Mouse (Mus musculus) layer of hippocampus, adult 9-11 months (tissue): Measurements from ENCODE around the gene BC048403.
A peak's percentile ranks its signal among the peaks of the same experiment; 100 is the strongest.
"Not testable (repeated sequence)": the region's sequence is repeated elsewhere in the genome, so short reads cannot be mapped to it uniquely, and the experiment has no call there.

ENCODE experiments used
- DNase-seq: peaks from one replicate; pipeline ENCODE4 v3.0.0; 2022

BC048403 gene

GRCm38 (mm10) chr10:121759095-121759494 is 19.4 kb downstream of the BC048403 start:
- no peak for DNase-seq

DNA sequence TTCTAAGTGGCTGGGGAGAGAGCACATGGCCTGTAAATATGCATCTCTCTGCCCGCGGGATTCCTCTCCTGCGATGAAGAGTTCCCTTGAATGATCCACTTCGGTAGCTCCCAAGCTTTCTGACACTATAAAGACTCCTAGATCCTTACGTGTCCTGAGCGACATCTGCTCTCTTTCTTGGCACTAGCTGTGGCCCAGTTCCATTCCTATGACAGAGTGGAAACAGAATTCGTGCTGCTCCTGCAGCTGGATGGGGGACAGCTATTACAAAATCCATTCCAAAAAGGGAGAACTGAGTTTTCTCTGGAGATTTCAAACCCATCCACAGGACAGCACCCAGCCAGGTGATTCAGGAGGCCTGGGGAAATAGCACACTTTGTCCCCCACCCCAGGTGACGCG is 22.4 kb downstream of the BC048403 start:
- DNase-seq, result no peak

DNA sequence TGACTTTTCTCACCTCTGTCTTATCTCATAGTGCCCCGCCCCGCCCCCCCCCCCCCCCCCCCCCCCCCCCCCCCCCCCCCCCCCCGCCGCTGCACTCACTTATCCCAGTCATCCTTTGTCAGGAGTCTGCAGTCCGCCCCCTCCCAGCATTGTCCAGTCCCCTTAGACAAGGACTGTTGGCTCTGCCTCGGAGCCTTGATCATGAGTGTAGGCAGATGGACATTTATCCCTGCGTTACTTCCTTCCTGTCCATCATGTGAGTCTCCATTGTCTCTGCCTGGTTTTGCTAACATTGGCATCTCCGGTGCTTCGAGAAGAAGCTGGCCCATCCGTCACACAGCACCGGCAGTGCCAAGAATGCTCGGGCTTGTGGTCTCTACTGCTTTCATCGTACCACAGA is 23.5 kb downstream of the BC048403 start:
- DNase-seq, result no peak

- no peak for DNase-seq
Observed at GRCm38 (mm10) chr10:121764469-121765173, 24.9 kb downstream of the BC048403 start.

DNA sequence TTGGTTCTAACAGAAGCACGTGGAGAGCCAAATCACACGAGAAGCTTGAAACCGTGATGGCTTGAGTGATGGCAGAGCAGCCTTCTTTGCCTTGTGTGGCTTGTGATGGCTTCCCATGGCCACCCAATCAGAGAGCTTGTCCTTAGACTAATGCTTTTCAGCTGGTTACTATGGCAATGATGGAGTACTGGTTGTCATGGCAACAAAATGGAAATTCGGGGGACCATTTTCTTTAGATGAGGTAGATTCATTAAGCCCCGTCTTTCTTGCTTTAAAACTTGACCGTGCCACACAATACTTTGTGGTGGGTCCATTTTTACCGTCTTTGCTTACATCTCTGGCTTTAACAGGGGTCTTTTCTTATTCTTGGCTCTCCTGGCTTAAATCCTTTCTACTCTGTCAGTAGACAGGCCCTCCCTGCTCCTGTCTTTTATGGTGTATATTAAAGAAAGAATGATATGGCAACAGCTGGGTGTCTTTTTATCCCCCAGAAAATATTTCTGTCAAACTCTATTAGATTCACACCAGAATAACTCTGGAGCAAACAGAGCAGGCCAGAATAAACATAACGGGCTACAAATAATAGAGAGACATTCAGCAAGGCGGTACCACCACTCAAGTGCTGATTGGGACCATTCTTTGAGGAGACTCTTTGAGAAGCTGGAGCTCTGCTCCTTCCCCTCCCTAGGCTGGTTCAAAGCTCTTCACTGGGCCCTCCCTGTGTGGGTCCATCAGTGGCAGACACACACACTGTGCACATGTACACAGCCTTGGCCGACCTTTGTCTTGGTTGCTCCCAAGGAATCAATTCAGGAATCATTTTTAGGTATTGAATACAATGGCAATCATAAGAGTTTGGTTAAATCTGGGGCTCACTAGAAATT is 25.7 kb downstream of the BC048403 start:
- peak; percentile 58 for DNase-seq

DNA sequence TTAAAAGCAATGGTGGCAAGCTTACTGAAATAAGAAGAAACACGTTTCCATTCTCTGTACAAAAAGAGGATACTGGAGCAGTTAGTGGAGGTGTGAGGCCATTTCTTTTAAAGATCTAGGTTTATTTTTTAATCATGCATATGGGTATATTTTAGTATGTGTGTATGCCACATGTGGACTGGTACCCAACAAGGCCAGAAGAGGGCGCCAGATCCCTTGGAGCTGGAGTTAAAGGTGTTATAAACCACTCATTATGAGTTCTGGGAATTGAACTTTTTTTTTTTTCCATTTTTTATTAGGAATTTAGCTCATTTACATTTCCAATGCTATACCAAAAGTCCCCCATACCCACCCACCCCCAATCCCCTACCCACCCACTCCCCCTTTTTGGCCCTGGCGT is 27.6 kb downstream of the BC048403 start:
- not testable (repeated sequence) for DNase-seq

GRCm38 (mm10) chr10:121769711-121770110 is 30.0 kb downstream of the BC048403 start:
- DNase-seq, result no peak

GRCm38 (mm10) chr10:121770624-121771577 is 31.2 kb downstream of the BC048403 start:
- DNase-seq, result no peak

DNA sequence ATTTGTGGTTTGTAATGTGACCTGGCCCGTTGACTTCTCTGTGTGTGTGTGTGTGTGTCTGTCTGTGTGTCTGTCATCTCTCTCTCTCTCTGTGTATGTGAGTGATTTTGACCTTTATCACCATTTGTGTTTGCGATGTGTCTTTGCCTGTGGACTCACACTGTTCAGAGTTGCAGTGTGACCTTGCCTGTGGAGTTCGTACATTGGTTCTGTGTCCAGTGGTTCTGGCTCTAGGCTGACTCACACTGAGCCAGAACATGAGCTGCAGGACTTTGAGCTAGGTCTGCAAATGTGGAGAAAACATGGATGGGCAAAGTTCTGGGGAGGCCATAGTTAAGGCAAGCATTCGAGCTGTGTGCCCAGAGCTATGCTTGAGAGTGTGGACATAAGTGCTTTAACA is 34.1 kb downstream of the BC048403 start:
- no peak for DNase-seq

DNA sequence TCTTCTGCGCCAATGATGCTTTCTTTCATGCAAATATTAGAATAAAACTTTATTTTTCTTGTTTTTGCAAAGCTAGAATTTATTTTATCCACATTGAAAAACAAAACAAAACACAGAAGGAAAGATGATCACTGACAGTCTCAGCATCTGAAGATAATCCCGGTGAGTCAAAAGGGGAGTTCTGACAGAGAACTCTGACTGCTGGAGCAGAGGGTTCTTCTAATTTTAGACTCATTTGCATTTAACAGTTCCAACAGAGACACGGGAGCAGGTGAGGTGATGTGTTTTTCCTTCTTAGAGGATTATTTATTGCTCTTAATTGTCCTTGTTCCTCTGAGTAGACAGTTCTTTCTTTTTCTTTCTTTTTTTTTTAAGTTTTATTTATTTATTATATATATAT is 36.3 kb downstream of the BC048403 start:
- DNase-seq, result no peak

- DNase-seq, result no peak
Observed at GRCm38 (mm10) chr10:121781159-121781558, 41.4 kb downstream of the BC048403 start.

DNA sequence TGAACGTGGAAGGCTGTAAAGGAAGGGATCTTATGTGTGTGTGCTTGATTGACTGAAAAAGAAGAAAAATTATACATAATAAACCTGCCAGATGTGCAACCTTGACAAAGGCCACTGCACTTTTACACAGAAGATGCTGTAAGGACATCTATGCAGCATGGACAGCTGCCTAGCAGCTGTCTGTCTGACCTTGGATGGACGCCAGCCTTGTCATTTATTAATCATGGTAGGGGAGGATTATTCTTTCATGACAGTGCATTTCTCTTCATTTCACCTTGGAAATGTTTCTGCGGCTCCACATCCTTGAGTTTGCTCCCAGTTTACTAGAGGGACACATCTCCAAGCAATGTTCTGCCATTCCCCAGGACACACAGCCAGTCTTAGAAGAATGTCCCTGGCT is 48.8 kb downstream of the BC048403 start:
- no peak for DNase-seq

DNA sequence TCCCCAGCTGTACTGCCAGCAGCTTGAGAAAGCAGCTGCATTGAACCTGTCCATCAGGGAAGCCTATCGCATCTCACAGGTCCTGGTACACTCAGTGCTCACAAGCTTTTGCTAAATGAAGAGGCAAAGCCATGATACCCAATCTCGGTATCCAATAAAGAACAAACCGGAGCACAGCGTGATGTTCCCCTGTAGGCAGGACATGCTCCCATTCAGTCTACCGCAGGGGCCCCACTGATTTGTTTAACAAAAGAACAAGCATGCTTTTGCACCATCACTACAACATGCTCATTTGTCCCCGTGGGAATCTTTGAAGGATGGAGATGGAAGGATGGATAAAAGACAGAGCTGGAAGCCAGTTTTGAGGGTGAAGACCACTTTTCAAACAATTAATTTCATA is 50.3 kb downstream of the BC048403 start:
- no peak for DNase-seq

GRCm38 (mm10) chr10:121792661-121793060 is 52.9 kb downstream of the BC048403 start:
- no peak for DNase-seq

DNA sequence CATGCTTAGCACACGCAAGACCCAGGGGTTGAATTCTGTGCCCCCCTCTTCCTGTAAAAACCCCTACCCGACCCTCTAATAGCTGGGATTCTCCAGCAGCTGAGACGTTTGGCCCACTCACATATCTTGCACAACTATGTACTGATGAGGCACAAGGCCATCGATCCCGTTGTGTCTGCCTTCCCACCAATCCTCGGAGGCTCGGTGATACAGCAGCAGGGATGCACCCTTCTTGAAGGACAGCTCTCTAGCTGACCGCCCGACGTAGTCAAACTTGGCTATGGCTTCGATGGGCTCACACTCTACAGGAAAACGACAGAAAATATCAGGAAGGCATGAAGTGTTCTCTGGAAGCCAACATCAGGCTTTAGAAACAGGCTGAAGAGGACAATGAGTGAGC is 54.7 kb downstream of the BC048403 start:
- no peak for DNase-seq

DNA sequence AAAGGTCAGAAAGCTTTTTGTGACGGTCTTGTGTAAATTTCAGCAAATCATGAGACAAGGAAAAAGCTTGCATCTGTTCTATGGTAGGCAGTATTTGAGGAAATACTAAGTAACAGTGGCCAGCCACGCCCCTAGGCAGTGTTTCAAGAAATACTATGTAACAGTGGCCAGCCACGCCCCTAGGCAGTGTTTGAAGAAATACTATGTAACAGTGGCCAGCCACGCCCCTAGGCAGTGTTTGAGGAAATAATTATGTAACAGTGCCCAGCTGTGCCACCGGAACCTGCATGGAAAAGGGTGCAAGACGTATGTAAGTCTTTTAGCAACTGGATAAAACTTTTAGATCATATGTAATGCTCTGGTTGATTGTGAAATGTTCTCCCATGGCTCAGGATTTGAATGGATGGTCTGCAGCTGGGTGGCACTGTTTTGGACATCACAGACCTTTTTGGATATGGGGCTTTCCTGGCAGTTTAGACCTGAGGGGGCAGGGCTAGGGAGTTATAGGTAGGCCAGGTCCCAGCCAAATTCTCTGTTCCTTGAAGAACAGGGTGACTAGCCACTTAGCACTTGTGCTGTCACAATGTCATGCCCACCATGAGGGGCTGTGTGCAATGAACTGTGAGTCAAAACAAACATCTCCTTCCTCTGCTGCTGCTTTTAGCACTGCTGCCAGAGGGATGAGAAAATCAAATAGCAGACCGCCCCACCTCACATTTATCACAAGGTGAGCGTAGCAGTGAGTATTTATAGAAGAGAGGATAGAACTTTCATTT is 56.5 kb downstream of the BC048403 start:
- DNase-seq, result no peak

- DNase-seq, result no peak
Observed at GRCm38 (mm10) chr10:121800041-121800440, 60.3 kb downstream of the BC048403 start.
